Mouse (Mus musculus) lung, embryonic 15.5 days (tissue): ENCODE data around the gene Gjb3. TPM values are rescaled to one million over a fixed set of nuclear protein-coding genes. Genes with fewer than 3 reads are reported as not detected.

Experiments used
- ATAC-seq: fragments of 200-750 bp; cut with Nextera tagmentation; 2 replicates; pipeline ENCODE4 v1.8.0; 2017; ENCODE audit warnings: moderate number of reproducible peaks, borderline replicate concordance; ENCODE audit not compliant: low FRiP score, low TSS enrichment; ENCODE audit errors: extremely low read depth
- H3K27ac ChIP-seq: fragments of 300-500 bp; sonication (generic); 2 replicates; pipeline ENCODE4 v1.5.1; 2015; ENCODE audit warnings: moderate library complexity, mild to moderate bottlenecking, inconsistent platforms
- H3K27me3 ChIP-seq: fragments of 300-500 bp; sonication (generic); 2 replicates; pipeline ENCODE4 v1.6.1; 2015; ENCODE audit warnings: inconsistent platforms
- H3K36me3 ChIP-seq: fragments of 300-500 bp; sonication (generic); 2 replicates; pipeline ENCODE4 v1.6.1; 2015; ENCODE audit warnings: inconsistent platforms
- H3K4me1 ChIP-seq: fragments of 300-500 bp; sonication (generic); 2 replicates; pipeline ENCODE4 v1.6.1; 2015; ENCODE audit warnings: inconsistent platforms
- H3K4me2 ChIP-seq: fragments of 300-500 bp; sonication (generic); 2 replicates; pipeline ENCODE4 v1.6.1; 2015; ENCODE audit warnings: inconsistent platforms, mild to moderate bottlenecking, moderate library complexity
- H3K4me3 ChIP-seq: fragments of 300-500 bp; sonication (generic); 2 replicates; pipeline ENCODE4 v1.5.1; 2015; ENCODE audit warnings: mild to moderate bottlenecking, inconsistent platforms
- H3K9ac ChIP-seq: fragments of 300-500 bp; sonication (generic); 2 replicates; pipeline ENCODE4 v1.6.1; 2015; ENCODE audit warnings: inconsistent platforms
- H3K9me3 ChIP-seq: fragments of 300-500 bp; sonication (generic); 2 replicates; pipeline ENCODE4 v1.6.1; 2016; ENCODE audit warnings: inconsistent platforms
- WGBS: fragments of 180-500 bp; shearing (Covaris S2); methylation state at CpG from one replicate; pipeline ENCODE4 v1.1.7; 2015; 5-methylcytosine and 5-hydroxymethylcytosine counted together
- polyA plus RNA-seq: library from polyadenylated mRNA; unstranded; fragments of >200 nt; fragmentation: Nextera tagmentation; extraction: Ambion mirVana; gene quantifications from 2 replicates; pipeline ENCODE4 v1.2.1, GENCODE M21; 2015

The Gjb3 gene
- polyA plus RNA-seq: 1.6 and 2.0 TPM in 2 replicates

DNA sequence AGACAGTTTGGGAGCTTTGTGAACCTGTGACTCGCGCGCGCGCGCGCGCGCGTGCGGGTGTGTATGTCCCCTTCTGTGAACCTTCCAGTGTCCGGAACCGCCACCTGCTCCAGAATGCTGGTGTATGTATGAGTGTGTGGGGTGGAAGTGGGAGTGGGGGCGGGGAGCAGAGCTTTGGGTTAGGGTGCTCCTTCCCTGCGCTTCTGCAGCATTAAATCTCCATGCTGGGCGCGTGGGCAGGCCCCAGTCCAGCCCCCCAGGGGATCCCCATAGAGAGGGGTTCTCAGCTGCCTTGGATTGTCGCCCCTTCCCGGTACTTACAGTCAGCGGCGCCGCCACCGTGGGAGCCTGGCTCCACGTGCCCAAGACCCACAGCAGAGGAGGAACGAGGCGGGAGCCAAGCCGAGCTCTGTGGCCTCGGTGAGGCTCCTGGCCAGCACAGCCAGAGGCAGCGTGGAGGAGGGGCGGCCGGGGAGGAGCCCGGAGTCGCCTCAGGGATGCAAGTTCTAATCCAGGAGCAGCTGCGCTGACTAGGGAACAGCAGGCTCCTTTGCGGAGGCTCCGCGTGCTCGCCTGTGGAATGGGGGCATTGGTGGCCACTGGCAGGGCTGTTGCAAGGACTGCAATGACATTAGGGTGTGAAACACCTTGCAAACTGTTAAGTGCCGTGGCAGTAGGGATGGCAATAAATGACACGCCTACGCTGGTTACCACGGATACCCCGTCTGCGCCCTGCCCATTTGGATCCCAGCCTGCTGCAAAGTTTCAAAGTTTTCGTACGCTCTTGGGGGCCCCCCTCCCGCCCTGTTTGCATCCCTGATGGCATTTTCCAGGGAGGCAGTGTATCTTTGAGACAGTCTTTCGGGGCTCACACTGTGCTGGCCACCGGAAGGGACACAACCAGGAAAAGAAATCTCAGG lies at the start of gene Gjb3:
Gjb3 (minus strand) TSS at position 664 of the 920 bp plus-strand sequence.
- 0 out of 2 replicates have a peak within 1 kb of the TSS, but pooled peaks have one; percentile 6 for H3K9ac ChIP-seq
- peak within 1 kb of the TSS; percentile 50 for H3K4me2 ChIP-seq
- no peak for ATAC-seq
- peaks cover 11% of the 10 kb centered on the region for H3K4me1 ChIP-seq
- WGBS: 2% methylated on average over 49 of the region's 49 CpGs
- peak within 1 kb of the TSS; percentile 23 for H3K4me3 ChIP-seq
- no peaks in the 10 kb centered on the region for H3K9me3 ChIP-seq
- no peak within 1 kb of the TSS for H3K27ac ChIP-seq
- no peaks in the 10 kb centered on the region for H3K36me3 ChIP-seq
- H3K27me3 ChIP-seq: peaks cover 59% of the 10 kb centered on the region

DNA sequence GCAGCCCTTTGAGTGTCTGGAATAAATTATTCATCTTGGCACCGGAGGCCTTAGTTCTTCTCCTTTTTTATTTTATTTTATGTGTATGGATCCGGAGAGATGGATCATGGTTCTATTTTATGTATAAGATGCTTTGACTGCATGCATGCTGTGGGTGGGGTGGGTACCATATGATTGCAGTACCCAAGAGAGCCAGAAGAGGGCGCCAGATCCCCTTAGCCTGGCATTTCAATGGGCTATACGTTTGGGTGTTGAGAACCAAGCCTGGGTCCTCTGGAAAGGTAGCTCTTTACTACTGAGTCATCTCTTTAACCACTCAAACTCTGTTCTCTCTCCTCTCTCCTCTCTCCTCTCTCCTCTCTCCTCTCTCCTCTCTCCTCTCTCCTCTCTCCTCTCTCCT lies 46.7 kb upstream of the Gjb3 start:
- no peak for ATAC-seq
- H3K36me3 ChIP-seq: no peaks in the 10 kb centered on the region
- H3K4me1 ChIP-seq: 0 out of 2 replicates have a peak, but pooled peaks cover 5% of the 10 kb centered on the region
- no peak overlapping the region for H3K4me2 ChIP-seq
- H3K27me3 ChIP-seq: no peaks in the 10 kb centered on the region
- H3K9ac ChIP-seq: no peak overlapping the region
- no peak overlapping the region for H3K27ac ChIP-seq
- no peak overlapping the region for H3K4me3 ChIP-seq
- WGBS: 36% methylated on average over 4 of the region's 4 CpGs
- no peaks in the 10 kb centered on the region for H3K9me3 ChIP-seq

DNA sequence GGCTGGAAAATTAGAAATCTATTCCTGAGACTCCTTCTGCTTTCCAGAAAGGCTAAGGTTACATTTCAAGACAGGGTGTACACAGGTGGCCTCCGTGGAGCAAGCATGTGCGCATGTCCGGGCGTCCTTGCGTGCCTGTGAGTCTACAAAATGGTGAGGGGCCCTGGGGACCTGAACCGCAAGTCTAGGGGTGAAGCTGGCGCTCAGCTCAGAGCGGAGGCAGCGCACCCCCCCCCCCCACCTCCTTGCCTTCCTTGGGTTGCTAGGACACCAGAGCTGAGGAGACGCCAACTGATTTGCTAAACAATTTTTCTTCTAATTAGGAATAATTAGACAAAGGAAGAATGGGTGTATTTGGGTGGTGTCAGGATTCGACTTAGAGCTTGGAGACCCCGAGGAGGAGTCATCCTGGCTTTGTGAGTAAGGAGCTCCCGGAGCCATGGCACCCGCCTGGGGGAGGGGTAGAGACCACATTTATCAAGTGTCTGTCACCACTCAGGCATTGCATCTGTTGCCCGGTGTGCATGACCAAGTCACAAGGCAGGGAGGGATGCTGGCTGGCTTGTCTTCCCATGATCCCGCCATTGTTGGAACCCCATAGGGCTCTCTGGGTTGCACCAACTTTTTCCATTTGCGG lies 45.0 kb upstream of the Gjb3 start:
- Histone ChIP-seq H3K4me3 (no peak overlapping the region), H3K27ac (no peak overlapping the region), H3K4me1 (0 out of 2 replicates have a peak, but pooled peaks cover 5% of the 10 kb centered on the region), H3K9ac (no peak overlapping the region), H3K36me3 (no peaks in the 10 kb centered on the region), H3K9me3 (no peaks in the 10 kb centered on the region), H3K27me3 (no peaks in the 10 kb centered on the region), H3K4me2 (no peak overlapping the region)
- ATAC-seq: no peak
- WGBS: 83% methylated on average over 17 of the region's 17 CpGs

DNA sequence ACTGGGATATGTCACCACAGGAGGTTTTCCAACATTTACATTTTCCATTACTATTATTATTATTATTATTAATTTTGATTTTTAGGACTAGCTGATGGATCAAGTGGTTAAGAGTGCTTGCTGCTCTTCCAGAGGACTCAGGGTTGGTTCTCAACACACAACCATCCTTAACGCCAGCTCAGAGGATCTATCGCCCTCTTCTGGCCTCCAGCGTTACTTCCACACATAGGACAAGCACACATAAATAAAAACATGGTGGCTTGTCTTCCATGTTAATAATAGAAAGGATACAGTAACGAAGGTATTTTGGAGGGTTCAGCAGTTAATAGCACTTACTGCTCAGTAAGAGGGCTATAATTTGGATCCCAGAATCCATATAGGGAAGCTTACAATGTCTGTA lies 44.0 kb upstream of the Gjb3 start:
- Histone ChIP-seq H3K27me3 (no peaks in the 10 kb centered on the region; the same call in 1 of the 2 replicates), H3K4me2 (no peak overlapping the region), H3K9ac (no peak overlapping the region), H3K27ac (no peak overlapping the region), H3K9me3 (no peaks in the 10 kb centered on the region), H3K4me1 (0 out of 2 replicates have a peak, but pooled peaks cover 5% of the 10 kb centered on the region), H3K36me3 (no peaks in the 10 kb centered on the region), H3K4me3 (no peak overlapping the region)
- WGBS: 87% methylated on average over 4 of the region's 4 CpGs
- ATAC-seq: no peak

DNA sequence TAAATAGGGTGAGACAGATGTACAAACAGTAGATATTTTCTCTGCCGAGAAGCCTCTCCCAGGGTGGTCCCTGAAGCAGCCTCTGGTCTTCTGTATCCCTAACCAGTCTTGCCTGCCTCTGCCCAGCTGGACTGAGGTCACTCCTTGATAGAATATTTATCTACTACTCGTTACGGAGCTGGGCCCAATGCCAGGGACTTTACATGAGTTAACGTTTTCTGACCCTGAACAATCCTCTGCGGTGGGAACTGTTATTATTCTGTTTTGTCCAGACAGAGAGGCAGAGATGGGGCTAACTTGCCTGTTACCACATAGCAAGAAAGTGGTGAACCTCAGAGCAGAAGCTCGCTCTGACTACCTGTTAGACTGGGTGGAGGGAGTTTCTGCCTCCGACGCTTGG lies 42.8 kb upstream of the Gjb3 start:
- H3K4me3 ChIP-seq: no peak overlapping the region
- 0 out of 2 replicates have a peak, but pooled peaks cover 5% of the 10 kb centered on the region for H3K4me1 ChIP-seq
- WGBS: 25% methylated on average over 8 of the region's 8 CpGs
- no peak overlapping the region for H3K27ac ChIP-seq
- H3K9me3 ChIP-seq: no peaks in the 10 kb centered on the region
- H3K9ac ChIP-seq: no peak overlapping the region
- no peaks in the 10 kb centered on the region; the same call in 1 of the 2 replicates for H3K27me3 ChIP-seq
- H3K36me3 ChIP-seq: no peaks in the 10 kb centered on the region
- ATAC-seq: no peak
- H3K4me2 ChIP-seq: no peak overlapping the region

DNA sequence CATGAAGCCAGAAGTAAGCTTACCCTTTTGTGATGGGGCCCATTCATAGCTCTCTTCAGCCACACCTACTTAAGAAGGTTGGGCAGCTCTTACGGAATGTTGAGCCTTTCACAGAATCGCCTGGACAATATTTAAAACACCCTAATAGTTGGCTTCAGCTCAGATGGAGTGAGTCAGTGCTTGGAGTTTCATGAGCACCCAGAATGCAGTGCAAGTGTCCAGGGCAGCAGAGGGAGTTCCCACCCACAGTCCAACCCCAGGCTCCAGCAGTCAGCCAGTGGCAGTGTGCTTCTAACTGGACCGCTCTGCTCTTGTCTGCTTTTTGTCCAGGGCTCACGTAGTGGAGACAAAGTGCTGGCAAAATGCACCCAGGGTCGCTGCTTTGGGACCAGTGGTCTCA lies 40.9 kb upstream of the Gjb3 start:
- ATAC-seq: peak; percentile 47; the same call in 1 of the 2 replicates
- Histone ChIP-seq H3K4me3 (no peak overlapping the region), H3K4me1 (0 out of 2 replicates have a peak, but pooled peaks cover 5% of the 10 kb centered on the region), H3K9ac (no peak overlapping the region), H3K9me3 (no peaks in the 10 kb centered on the region), H3K4me2 (no peak overlapping the region), H3K27ac (no peak overlapping the region), H3K36me3 (no peaks in the 10 kb centered on the region), H3K27me3 (no peaks in the 10 kb centered on the region; the same call in 1 of the 2 replicates)
- 45% methylated on average over 5 of the region's 5 CpGs for WGBS

DNA sequence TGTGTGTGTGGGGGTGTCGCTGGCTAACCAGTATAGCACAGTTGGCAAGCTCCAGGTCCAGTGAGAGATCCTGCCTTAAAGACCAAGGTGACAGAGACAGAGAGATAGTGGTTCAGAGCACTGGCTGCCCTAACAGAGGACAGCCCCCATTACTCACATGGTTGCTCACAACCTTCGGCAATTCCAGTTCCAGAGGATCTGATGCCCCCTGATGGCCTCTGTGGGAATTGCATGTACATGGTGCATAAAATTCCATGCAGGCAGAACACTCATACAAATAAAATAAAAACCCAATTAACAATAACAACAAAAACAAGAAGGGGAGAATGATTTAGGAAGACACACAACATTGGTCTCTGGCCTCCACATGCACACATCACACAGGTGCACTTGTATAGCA lies 39.8 kb upstream of the Gjb3 start:
- ATAC-seq: no peak
- Histone ChIP-seq H3K9ac (no peak overlapping the region), H3K4me2 (no peak overlapping the region), H3K4me1 (0 out of 2 replicates have a peak, but pooled peaks cover 5% of the 10 kb centered on the region), H3K9me3 (no peaks in the 10 kb centered on the region), H3K36me3 (no peaks in the 10 kb centered on the region), H3K27ac (no peak overlapping the region), H3K27me3 (no peaks in the 10 kb centered on the region; the same call in 1 of the 2 replicates), H3K4me3 (no peak overlapping the region)
- 48% methylated on average over 2 of the region's 2 CpGs for WGBS

DNA sequence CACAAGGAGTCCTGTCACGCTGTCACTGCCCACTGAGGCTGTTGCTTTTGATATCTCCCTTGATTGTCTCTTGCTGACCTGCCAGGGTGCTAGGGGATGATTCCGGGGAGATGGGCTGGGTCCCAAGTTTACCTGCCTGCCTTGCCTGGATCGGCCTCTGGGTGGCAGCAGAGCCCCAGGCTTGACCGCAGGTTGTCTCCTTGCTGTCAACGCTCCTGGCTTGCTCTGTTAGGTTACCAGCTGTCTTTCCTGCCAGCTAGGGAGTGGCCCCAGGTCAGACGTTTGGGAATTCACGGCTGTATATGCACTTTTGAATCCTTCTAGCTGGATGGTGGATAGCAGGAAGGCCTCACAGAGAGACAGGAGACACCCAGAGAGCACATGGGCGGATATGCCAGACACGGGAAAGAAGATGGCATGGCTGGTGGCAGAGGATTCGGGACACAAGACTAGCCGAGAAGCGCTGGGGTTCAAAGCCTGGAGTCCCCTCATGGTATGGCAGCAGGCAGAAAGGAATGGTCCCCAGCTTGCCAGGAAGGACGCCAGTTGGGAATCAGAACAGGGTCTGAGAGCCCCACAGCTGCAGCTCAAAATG lies 37.8 kb upstream of the Gjb3 start:
- H3K9ac ChIP-seq: no peak overlapping the region
- no peak overlapping the region for H3K27ac ChIP-seq
- H3K4me3 ChIP-seq: no peak overlapping the region
- H3K4me2 ChIP-seq: no peak overlapping the region
- H3K4me1 ChIP-seq: 0 out of 2 replicates have a peak, but pooled peaks cover 5% of the 10 kb centered on the region
- no peak for ATAC-seq
- WGBS: 25% methylated on average over 13 of the region's 13 CpGs
- no peaks in the 10 kb centered on the region; the same call in 1 of the 2 replicates for H3K27me3 ChIP-seq
- H3K9me3 ChIP-seq: no peaks in the 10 kb centered on the region
- H3K36me3 ChIP-seq: no peaks in the 10 kb centered on the region

DNA sequence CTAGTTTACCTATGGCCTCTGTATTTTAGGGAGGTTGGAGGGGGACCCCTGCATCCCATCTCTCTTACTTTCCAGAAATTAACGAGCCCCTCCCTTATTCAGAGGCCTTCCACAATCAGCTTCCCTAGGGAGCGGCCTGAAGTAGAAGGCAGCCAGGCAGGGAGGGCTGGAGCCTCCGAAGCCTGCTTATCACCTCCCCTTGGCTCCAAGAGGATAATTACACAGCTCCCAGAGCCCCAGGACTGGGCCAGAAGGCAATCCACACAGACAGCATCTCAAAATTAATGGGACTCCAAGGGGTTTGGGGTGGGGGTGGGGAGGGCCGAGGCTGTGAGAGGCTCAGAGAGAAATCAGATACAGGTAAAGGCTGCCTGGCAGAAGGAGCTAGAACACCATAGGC lies 35.2 kb upstream of the Gjb3 start:
- Histone ChIP-seq H3K4me2 (no peak overlapping the region), H3K36me3 (no peaks in the 10 kb centered on the region), H3K4me3 (no peak overlapping the region), H3K27ac (no peak overlapping the region), H3K9me3 (no peaks in the 10 kb centered on the region), H3K4me1 (no peaks in the 10 kb centered on the region), H3K27me3 (no peaks in the 10 kb centered on the region; the same call in 1 of the 2 replicates), H3K9ac (no peak overlapping the region)
- ATAC-seq: no peak
- 16% methylated on average over 4 of the region's 4 CpGs for WGBS

DNA sequence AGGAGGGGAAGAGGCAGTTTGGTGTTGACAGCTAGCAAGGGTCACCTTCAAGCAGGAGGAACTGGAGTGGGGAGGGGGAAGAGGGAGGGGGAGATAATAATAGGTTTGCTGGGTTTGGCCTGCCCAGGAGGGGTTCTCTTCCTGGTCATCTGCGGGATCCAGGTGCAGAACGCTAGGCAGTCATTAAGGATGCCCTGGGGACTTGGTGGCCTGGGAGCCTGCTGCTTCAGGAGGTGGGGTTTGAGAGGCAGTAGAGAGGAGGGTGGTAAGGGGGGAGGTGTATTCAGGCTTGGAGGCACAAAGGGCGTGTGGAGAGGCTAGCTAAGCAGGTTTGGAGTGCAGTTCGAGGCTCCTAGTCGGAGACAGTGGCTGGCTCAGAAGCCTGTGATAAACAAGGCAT lies 34.8 kb upstream of the Gjb3 start:
- Histone ChIP-seq H3K27ac (no peak overlapping the region), H3K9ac (no peak overlapping the region), H3K27me3 (no peaks in the 10 kb centered on the region; the same call in 1 of the 2 replicates), H3K9me3 (no peaks in the 10 kb centered on the region), H3K36me3 (no peaks in the 10 kb centered on the region), H3K4me3 (no peak overlapping the region), H3K4me1 (no peaks in the 10 kb centered on the region), H3K4me2 (no peak overlapping the region)
- WGBS: 28% methylated on average over 5 of the region's 5 CpGs
- no peak for ATAC-seq

DNA sequence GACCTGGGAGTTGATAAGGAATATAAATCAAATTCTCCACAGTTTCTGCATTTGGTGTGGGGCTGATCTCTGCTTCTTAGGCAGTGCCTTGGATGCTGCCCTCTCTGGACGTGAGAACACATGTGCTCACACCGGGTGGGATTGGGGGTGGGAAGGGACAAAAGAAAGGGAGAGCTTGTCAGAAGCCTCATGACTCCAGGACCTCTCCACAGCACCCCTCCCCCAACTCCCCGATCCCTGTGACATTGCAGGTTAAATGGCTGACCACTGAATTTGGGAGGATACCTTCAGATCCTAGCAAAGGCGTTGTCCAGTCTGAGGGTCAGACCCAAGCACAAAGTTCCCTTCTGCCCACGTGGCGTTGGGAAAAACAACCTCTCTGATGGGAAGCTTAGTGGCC lies 33.8 kb upstream of the Gjb3 start:
- Histone ChIP-seq H3K27ac (no peak overlapping the region), H3K4me3 (no peak overlapping the region), H3K4me1 (no peaks in the 10 kb centered on the region), H3K9ac (no peak overlapping the region), H3K27me3 (peaks cover 1% of the 10 kb centered on the region; the same call in 1 of the 2 replicates), H3K4me2 (no peak overlapping the region), H3K9me3 (no peaks in the 10 kb centered on the region), H3K36me3 (no peaks in the 10 kb centered on the region)
- no peak for ATAC-seq
- WGBS: 61% methylated on average over 6 of the region's 6 CpGs
